Mouse (Mus musculus) kidney, postnatal 25 days (tissue): ENCODE measurements around the gene Tmem151b.

ENCODE experiments used
- DNase-seq, 2 experiments: peaks; one replicate each; pipeline ENCODE4 v3.0.0; 2021; ENCODE audit warnings: mixed read lengths in 2 of 2

The Tmem151b gene

GRCm38 (mm10) chr17:45582715-45583355, 33.4 kb upstream of the Tmem151b start:
- DNase-seq = peak in 1 of 2 experiments; percentile 55

GRCm38 (mm10) chr17:45582188-45582587, 32.7 kb upstream of the Tmem151b start:
- DNase-seq = no peak

GRCm38 (mm10) chr17:45581567-45581983, 32.1 kb upstream of the Tmem151b start:
- DNase-seq = peak; percentile 73 to 78

GRCm38 (mm10) chr17:45580958-45581477, 31.5 kb upstream of the Tmem151b start:
- peak; percentile 60 to 77 for DNase-seq

GRCm38 (mm10) chr17:45579554-45579953, 30.1 kb upstream of the Tmem151b start:
- peak; percentile 63 to 87 for DNase-seq

GRCm38 (mm10) chr17:45578843-45579242, 29.4 kb upstream of the Tmem151b start:
- DNase-seq = no peak

GRCm38 (mm10) chr17:45578242-45578641, 28.8 kb upstream of the Tmem151b start:
- peak; percentile 35 to 57 for DNase-seq

GRCm38 (mm10) chr17:45575123-45575897, 25.8 kb upstream of the Tmem151b start:
- DNase-seq = no peak

GRCm38 (mm10) chr17:45574129-45574761, 24.8 kb upstream of the Tmem151b start:
- peak; percentile 74 to 81 for DNase-seq

GRCm38 (mm10) chr17:45573780-45574123, 24.3 kb upstream of the Tmem151b start:
- DNase-seq = peak; percentile 99

- peak; percentile 99 for DNase-seq
Observed at GRCm38 (mm10) chr17:45573087-45573779, 23.8 kb upstream of the Tmem151b start, which contains the start of gene Hsp90ab1. Gene Hsp90ab1 (minus strand): TSS chr17:45573271.

GRCm38 (mm10) chr17:45572103-45573086, 22.9 kb upstream of the Tmem151b start:
- peak; percentile 81 to 90 for DNase-seq

GRCm38 (mm10) chr17:45569999-45570398, 20.5 kb upstream of the Tmem151b start:
- no peak for DNase-seq

GRCm38 (mm10) chr17:45568990-45569389, 19.5 kb upstream of the Tmem151b start:
- no peak for DNase-seq

GRCm38 (mm10) chr17:45567162-45567601, 17.7 kb upstream of the Tmem151b start:
- no peak for DNase-seq

- no peak for DNase-seq
Observed at GRCm38 (mm10) chr17:45566360-45567161, 17.1 kb upstream of the Tmem151b start.

- no peak for DNase-seq
Observed at GRCm38 (mm10) chr17:45566031-45566359, 16.5 kb upstream of the Tmem151b start.

GRCm38 (mm10) chr17:45565103-45565502, 15.6 kb upstream of the Tmem151b start:
- no peak for DNase-seq

- DNase-seq = peak in 1 of 2 experiments; percentile 60
Observed at GRCm38 (mm10) chr17:45564531-45565084, 15.1 kb upstream of the Tmem151b start.
